Mouse (Mus musculus) MEL (cell line): ENCODE data around the gene Ttc17. TPM values are rescaled to one million over a fixed set of nuclear protein-coding genes. Genes with fewer than 3 reads are reported as not detected.
A peak's percentile ranks its signal among the peaks of the same experiment; 100 is the strongest.

Source experiments
- DNase-seq: peaks from one replicate; pipeline ENCODE4 v3.0.0; 2011; ENCODE audit warnings: low read depth, low spot score
- H3K27ac ChIP-seq: 2 replicates; pipeline ENCODE4 v1.5.1; 2012; ENCODE audit warnings: low read depth, mild to moderate bottlenecking, control low read depth, low read length, moderate library complexity; ENCODE audit not compliant: control insufficient read depth
- H3K27me3 ChIP-seq, 2 experiments: fragments of 150-350 bp in 1 of 2; sonication (generic) in 1 of 2; 2 replicates each; pipeline ENCODE4 v1.6.1; 2012; ENCODE audit warnings: low read length in 2 of 2, mild to moderate bottlenecking in 2 of 2, improper control_type of control experiment in 1 of 2, moderate library complexity in 1 of 2; ENCODE audit not compliant: insufficient read depth in 2 of 2, control insufficient read depth in 1 of 2
- H3K36me3 ChIP-seq, 2 experiments: 2 replicates each; pipeline ENCODE4 v1.6.1; 2012 to 2014; ENCODE audit warnings: low read length in 2 of 2, improper control_type of control experiment in 1 of 2, inconsistent platforms in 1 of 2, mild to moderate bottlenecking in 1 of 2; ENCODE audit not compliant: insufficient read depth in 2 of 2, control insufficient read depth in 1 of 2
- H3K4me1 ChIP-seq, 2 experiments: fragments of 150-350 bp in 1 of 2; sonication (generic) in 1 of 2; 2 replicates each; pipeline ENCODE4 v1.6.1; 2012; ENCODE audit warnings: low read length in 2 of 2, improper control_type of control experiment in 1 of 2, mild to moderate bottlenecking in 1 of 2; ENCODE audit not compliant: insufficient read depth in 2 of 2, control insufficient read depth in 1 of 2
- H3K4me3 ChIP-seq, 2 experiments: fragments of 150-350 bp in 1 of 2; sonication (generic) in 1 of 2; 2 replicates each; pipeline ENCODE4 v1.5.1; 2012; ENCODE audit warnings: low read depth in 2 of 2, low read length in 2 of 2, mild to moderate bottlenecking in 2 of 2, moderate library complexity in 2 of 2, control low read depth in 1 of 2, improper control_type of control experiment in 1 of 2; ENCODE audit not compliant: control insufficient read depth in 1 of 2, insufficient read depth in 1 of 2
- H3K79me2 ChIP-seq: 2 replicates; pipeline ENCODE4 v1.6.1; 2012; ENCODE audit warnings: mild to moderate bottlenecking, low read length, moderate library complexity; ENCODE audit not compliant: control insufficient read depth, poor library complexity, insufficient read depth
- H3K9ac ChIP-seq: 2 replicates; pipeline ENCODE4 v1.6.1; 2012; ENCODE audit warnings: low read depth, mild to moderate bottlenecking, control low read depth, low read length, moderate library complexity; ENCODE audit not compliant: control insufficient read depth, poor library complexity, severe bottlenecking
- H3K9me3 ChIP-seq: fragments of 150-350 bp; sonication (generic); replicated peaks from 2 replicates; pipeline ENCODE4 v1.6.1; 2012; ENCODE audit warnings: mild to moderate bottlenecking, low read length, improper control_type of control experiment, moderate library complexity; ENCODE audit not compliant: insufficient read depth
- BHLHE40 ChIP-seq: IDR thresholded peaks from 2 replicates; pipeline ENCODE4 v1.6.1; 2012; ENCODE audit warnings: low read depth, mild to moderate bottlenecking, inconsistent platforms, low read length, improper control_type of control experiment, borderline replicate concordance
- E2F4 ChIP-seq: IDR thresholded peaks from 2 replicates; pipeline ENCODE4 v1.6.1; 2011; ENCODE audit warnings: low read depth, low read length, improper control_type of control experiment, borderline replicate concordance
- ELF1 ChIP-seq: IDR thresholded peaks from 2 replicates; pipeline ENCODE4 v1.6.1; 2014; ENCODE audit warnings: low read depth, mild to moderate bottlenecking, inconsistent platforms, low read length, improper control_type of control experiment, moderate library complexity
- EP300 ChIP-seq, 2 experiments: IDR thresholded peaks; 2 replicates each; pipeline ENCODE4 v1.6.1; 2011; ENCODE audit warnings: improper control_type of control experiment in 2 of 2, low read length in 2 of 2, low read depth in 1 of 2, mild to moderate bottlenecking in 1 of 2
- ETS1 ChIP-seq: IDR thresholded peaks from 2 replicates; pipeline ENCODE4 v1.6.1; 2012; ENCODE audit warnings: low read depth, mild to moderate bottlenecking, inconsistent platforms, low read length, improper control_type of control experiment, moderate library complexity
- GABPA ChIP-seq: IDR thresholded peaks from 2 replicates; pipeline ENCODE4 v1.6.1; 2012; ENCODE audit warnings: low read depth, mild to moderate bottlenecking, inconsistent platforms, low read length, improper control_type of control experiment, moderate library complexity
- GATA1 ChIP-seq: IDR thresholded peaks from 2 replicates; pipeline ENCODE4 v1.6.1; 2011; ENCODE audit warnings: low read depth, low read length, improper control_type of control experiment
- HCFC1 ChIP-seq: IDR thresholded peaks from 2 replicates; pipeline ENCODE4 v1.6.1; 2012; ENCODE audit warnings: low read depth, mild to moderate bottlenecking, inconsistent platforms, low read length, improper control_type of control experiment, moderate library complexity
- JUND ChIP-seq: IDR thresholded peaks from 2 replicates; pipeline ENCODE4 v1.6.1; 2011; ENCODE audit warnings: low read depth, mild to moderate bottlenecking, improper control_type of control experiment, low read length
- MAFK ChIP-seq: IDR thresholded peaks from 2 replicates; pipeline ENCODE4 v1.6.1; 2011; ENCODE audit warnings: low read depth, mild to moderate bottlenecking, low read length, improper control_type of control experiment, borderline replicate concordance
- MAX ChIP-seq: IDR thresholded peaks from 2 replicates; pipeline ENCODE4 v1.6.1; 2011; ENCODE audit warnings: low read length, improper control_type of control experiment
- MAZ ChIP-seq: IDR thresholded peaks from 2 replicates; pipeline ENCODE4 v1.6.1; 2012; ENCODE audit warnings: low read depth, mild to moderate bottlenecking, inconsistent platforms, low read length, improper control_type of control experiment
- MXI1 ChIP-seq: IDR thresholded peaks from 2 replicates; pipeline ENCODE4 v1.6.1; 2011; ENCODE audit warnings: mild to moderate bottlenecking, low read depth, low read length, improper control_type of control experiment
- NELFE ChIP-seq: IDR thresholded peaks from 2 replicates; pipeline ENCODE4 v1.6.1; 2011; ENCODE audit warnings: low read depth, low read length, improper control_type of control experiment
- NRF1 ChIP-seq: IDR thresholded peaks from 2 replicates; pipeline ENCODE4 v1.6.1; 2014; ENCODE audit warnings: low read depth, mild to moderate bottlenecking, inconsistent platforms, low read length, improper control_type of control experiment, moderate library complexity; ENCODE audit not compliant: poor library complexity, insufficient read depth, severe bottlenecking
- POLR2A ChIP-seq, 2 experiments: IDR thresholded peaks; 2 replicates each; pipeline ENCODE4 v1.6.1; 2011 to 2012; ENCODE audit warnings: low read length in 2 of 2, mild to moderate bottlenecking in 2 of 2, control low read depth in 1 of 2, improper control_type of control experiment in 1 of 2, low read depth in 1 of 2, moderate library complexity in 1 of 2; ENCODE audit not compliant: control insufficient read depth in 1 of 2, insufficient read depth in 1 of 2, poor library complexity in 1 of 2
- RCOR1 ChIP-seq: IDR thresholded peaks from 2 replicates; pipeline ENCODE4 v1.6.1; 2012; ENCODE audit warnings: low read depth, mild to moderate bottlenecking, inconsistent platforms, low read length, improper control_type of control experiment
- SIN3A ChIP-seq: IDR thresholded peaks from 2 replicates; pipeline ENCODE4 v1.6.1; 2012; ENCODE audit warnings: low read length, improper control_type of control experiment, inconsistent platforms
- SMC3 ChIP-seq: IDR thresholded peaks from 2 replicates; pipeline ENCODE4 v1.6.1; 2011; ENCODE audit warnings: low read depth, low read length, improper control_type of control experiment
- TAL1 ChIP-seq: IDR thresholded peaks from 2 replicates; pipeline ENCODE4 v1.6.1; 2012; ENCODE audit warnings: mild to moderate bottlenecking, inconsistent platforms, low read length, moderate library complexity, mixed read lengths
- TCF12 ChIP-seq: IDR thresholded peaks from 2 replicates; pipeline ENCODE4 v1.6.1; 2014; ENCODE audit warnings: low read depth, mild to moderate bottlenecking, inconsistent platforms, low read length, improper control_type of control experiment, moderate library complexity
- USF2 ChIP-seq, 2 experiments: IDR thresholded peaks; 2 replicates each; pipeline ENCODE4 v1.6.1; 2011 to 2012; ENCODE audit warnings: improper control_type of control experiment in 2 of 2, low read length in 2 of 2, borderline replicate concordance in 1 of 2, inconsistent platforms in 1 of 2, low read depth in 1 of 2, mild to moderate bottlenecking in 1 of 2; ENCODE audit not compliant: insufficient read depth in 1 of 2
- polyA plus RNA-seq, 2 experiments: library from polyadenylated mRNA; stranded (reverse) in 1 of 2; unstranded in 1 of 2; fragments of >175 nt in 1 of 2; fragments of >200 nt in 1 of 2; gene quantifications; 2 replicates each; pipeline versions ENCODE4 v1.2.1 to v1.2.4; 2012; ENCODE audit warnings: low replicate concordance in 2 of 2, low read depth in 1 of 2; ENCODE audit not compliant: insufficient read length in 2 of 2, insufficient read depth in 1 of 2, missing spikeins in 1 of 2
- total RNA-seq: library from RNA; depleted of rRNA; stranded (reverse); fragments of 300-350 nt; gene quantifications from 2 replicates; pipeline ENCODE4 v1.2.3, GENCODE M21; 2012

Ttc17 gene
- total and polyA plus RNA-seq, 3 experiments, result 7.0 to 10.2 TPM; not detected in 1

- Histone ChIP-seq H3K79me2 (no peaks in the 10 kb centered on the region), H3K36me3 (peaks cover 11 to 15% of the 10 kb centered on the region in 2 experiments), H3K27me3 (no peaks in the 10 kb centered on the region), H3K4me3 (no peak overlapping the region), H3K9me3 (no peaks in the 10 kb centered on the region), H3K4me1 (peaks cover 4 to 5% of the 10 kb centered on the region in 2 experiments; a peak in 3 of 4 replicates), H3K27ac (no peak overlapping the region), H3K9ac (no peak overlapping the region)
- no peak for DNase-seq
- TF ChIP-seq E2F4 (no peak), MAX (no peak), POLR2A (IDR thresholded peaks at IDR 0.05; ENCODE audit: control insufficient read depth in 1 of 2, insufficient read depth in 1 of 2, low read depth in 1 of 2, low read length in 2 of 2, poor library complexity in 1 of 2) (no peak), GABPA (no peak), EP300 (IDR thresholded peaks at IDR 0.05; ENCODE audit: low read depth in 1 of 2, low read length in 2 of 2) (no peak), JUND (no peak), MAFK (no peak), TAL1 (no peak), NELFE (no peak), MXI1 (no peak), SIN3A (no peak), USF2 (IDR thresholded peaks at IDR 0.05; ENCODE audit: borderline replicate concordance in 1 of 2, insufficient read depth in 1 of 2, low read depth in 1 of 2, low read length in 2 of 2) (no peak), GATA1 (no peak)
Observed at GRCm38 (mm10) chr2:94363821-94364220, 42.7 kb downstream of the Ttc17 start.

GRCm38 (mm10) chr2:94360398-94360973 lies 46.0 kb downstream of the Ttc17 start:
- Histone ChIP-seq H3K9me3 (no peaks in the 10 kb centered on the region), H3K4me1 (peaks cover 4 to 5% of the 10 kb centered on the region in 2 experiments; a peak in 3 of 4 replicates), H3K9ac (no peak overlapping the region), H3K79me2 (no peaks in the 10 kb centered on the region), H3K27ac (peak overlapping the region; percentile 45), H3K4me3 (no peak overlapping the region), H3K36me3 (peaks cover 3 to 15% of the 10 kb centered on the region in 2 experiments), H3K27me3 (no peaks in the 10 kb centered on the region)
- TF ChIP-seq MAFK (no peak), MXI1 (no peak; the same call in 1 of the 2 replicates), BHLHE40 (0 out of 2 replicates have a peak, but pooled peaks have one; percentile 22), NELFE (no peak), EP300 (IDR thresholded peaks at IDR 0.05; ENCODE audit: low read depth in 1 of 2, low read length in 2 of 2) (peak in 1 of 2 experiments; percentile 56; a peak in 1 of 4 replicates), ETS1 (peak; percentile 67), USF2 (IDR thresholded peaks at IDR 0.05; ENCODE audit: borderline replicate concordance in 1 of 2, insufficient read depth in 1 of 2, low read depth in 1 of 2, low read length in 2 of 2) (no peak), SMC3 (no peak), RCOR1 (peak; percentile 51), TCF12 (0 out of 2 replicates have a peak, but pooled peaks have one; percentile 23), SIN3A (peak; percentile 59), TAL1 (peak; percentile 8; the same call in 1 of the 2 replicates), MAZ (no peak), GATA1 (peak; percentile 71), ELF1 (peak; percentile 78), NRF1 (peak; percentile 25; the same call in 1 of the 2 replicates), HCFC1 (no peak)
- peak; percentile 85 for DNase-seq
